Mouse (Mus musculus) C2C12 (cell line): Measurements from ENCODE around the gene Atat1. TPM values are rescaled to one million over a fixed set of nuclear protein-coding genes. Genes with fewer than 3 reads are reported as not detected.
"Not testable (repeated sequence)": the region's sequence is repeated elsewhere in the genome, so short reads cannot be mapped to it uniquely, and the experiment has no call there.

ENCODE experiments used
- H3K27me3 ChIP-seq: one replicate; pipeline ENCODE4 v1.6.1; 2011; ENCODE audit not compliant: control insufficient read depth, insufficient read depth, insufficient read length
- H3K36me3 ChIP-seq: one replicate; pipeline ENCODE4 v1.6.1; 2011; ENCODE audit not compliant: control insufficient read depth, insufficient read depth
- H3K4me3 ChIP-seq: one replicate; pipeline ENCODE4 v1.5.1; 2011; ENCODE audit warnings: mild to moderate bottlenecking, control low read depth; ENCODE audit not compliant: poor library complexity, insufficient read depth, severe bottlenecking
- H3K79me2 ChIP-seq: one replicate; pipeline ENCODE4 v1.6.1; 2011; ENCODE audit not compliant: control insufficient read depth, insufficient read depth
- H3K79me3 ChIP-seq: one replicate; pipeline ENCODE4 v1.6.1; 2011; ENCODE audit warnings: low read depth, control low read depth
- H3ac ChIP-seq: one replicate; pipeline ENCODE3; 2011; ENCODE audit warnings: low read depth; ENCODE audit not compliant: control insufficient read depth, insufficient read length
- CEBPB ChIP-seq: IDR thresholded peaks from one replicate; pipeline ENCODE4 v1.6.1; 2011; ENCODE audit warnings: low read depth, mild to moderate bottlenecking, control low read depth, moderate library complexity
- CTCF ChIP-seq: IDR thresholded peaks from one replicate; pipeline ENCODE4 v1.5.1; 2011; ENCODE audit not compliant: control insufficient read depth, insufficient read depth, insufficient read length
- FOSL1 ChIP-seq: IDR thresholded peaks from one replicate; pipeline ENCODE4 v1.8.0; 2011; ENCODE audit warnings: mild to moderate bottlenecking, low read length; ENCODE audit not compliant: poor library complexity, insufficient read depth, severe bottlenecking
- MAX ChIP-seq: IDR thresholded peaks from one replicate; pipeline ENCODE4 v1.6.1; 2011; ENCODE audit warnings: mild to moderate bottlenecking, control low read depth
- MYOD1 ChIP-seq: IDR thresholded peaks from one replicate; pipeline ENCODE4 v1.6.1; 2011; ENCODE audit warnings: low read depth; ENCODE audit not compliant: control insufficient read depth, insufficient read length
- MYOG ChIP-seq: IDR thresholded peaks from one replicate; pipeline ENCODE4 v1.6.1; 2011; ENCODE audit not compliant: control insufficient read depth, insufficient read length; ENCODE audit errors: extremely low read depth
- USF1 ChIP-seq: IDR thresholded peaks from one replicate; pipeline ENCODE4 v1.6.1; 2011; ENCODE audit warnings: low read depth, mild to moderate bottlenecking, control low read depth, moderate library complexity
- long read RNA-seq, 2 experiments: library from polyadenylated mRNA; unstranded; transcript quantifications; one replicate each; pipeline ENCODE4 v2.0.0; 2019 to 2020
- polyA plus RNA-seq: library from polyadenylated mRNA; unstranded; fragments of >200 nt; fragmentation: generic; extraction: Trizol; gene quantifications from one replicate; pipeline ENCODE4 v1.2.1, GENCODE M21; 2012; ENCODE audit warnings: missing spikeins

The Atat1 gene
- polyA plus RNA-seq: 13.1 TPM
- long read RNA-seq, experiment 1, transcript Atat1-201 (10 exons, 1,930 nt): major isoform, 6 of 25 reads
- long read RNA-seq, experiment 1, transcript Atat1-212 (11 exons, 2,034 nt): major isoform, 6 of 25 reads
- long read RNA-seq, experiment 1, partial matches to known transcripts: 2 of 25 reads
- long read RNA-seq, experiment 1, other reads (novel, unspliced or antisense): 6 of 25 reads
- long read RNA-seq, experiment 2, partial matches to known transcripts: 2 of 14 reads
- long read RNA-seq, experiment 2, other reads (novel, unspliced or antisense): 5 of 14 reads

GRCm38 (mm10) chr17:35909919-35910369 is at the start of gene Atat1:
Gene Atat1, minus strand, starts transcription at chr17:35910075.
- Histone ChIP-seq H3ac (peak within 1 kb of the TSS; percentile 64), H3K79me3 (peaks cover 24% of the 10 kb centered on the region), H3K27me3 (no peaks in the 10 kb centered on the region), H3K79me2 (peaks cover 57% of the 10 kb centered on the region), H3K4me3 (peak within 1 kb of the TSS; percentile 48), H3K36me3 (peaks cover 48% of the 10 kb centered on the region)
- TF ChIP-seq CTCF (no peak), MYOG (no peak), CEBPB (no peak), MAX (no peak), USF1 (no peak), FOSL1 (no peak), MYOD1 (no peak)

GRCm38 (mm10) chr17:35958533-35959223 is 48.8 kb upstream of the Atat1 start:
- Histone ChIP-seq H3K36me3 (peaks cover 86% of the 10 kb centered on the region), H3K79me3 (no peaks in the 10 kb centered on the region), H3K27me3 (no peaks in the 10 kb centered on the region), H3K4me3 (no peak overlapping the region), H3K79me2 (no peaks in the 10 kb centered on the region), H3ac (no peak overlapping the region)
- TF ChIP-seq CTCF (no peak), MYOD1 (no peak), MAX (no peak), MYOG (no peak), FOSL1 (no peak), USF1 (no peak), CEBPB (no peak)

- TF ChIP-seq MYOG (no peak), MYOD1 (no peak), USF1 (no peak), CTCF (no peak), CEBPB (no peak), FOSL1 (no peak), MAX (no peak)
- no peak overlapping the region for H3K4me3 ChIP-seq
- H3K27me3 ChIP-seq: no peaks in the 10 kb centered on the region
- H3ac ChIP-seq: no peak overlapping the region
- H3K36me3 ChIP-seq: peaks cover 47% of the 10 kb centered on the region
- no peaks in the 10 kb centered on the region for H3K79me2 ChIP-seq
- H3K79me3 ChIP-seq: no peaks in the 10 kb centered on the region
Observed at GRCm38 (mm10) chr17:35954665-35955064, 44.8 kb upstream of the Atat1 start.

GRCm38 (mm10) chr17:35952559-35952958 is 42.7 kb upstream of the Atat1 start:
- not testable (repeated sequence) for H3K4me3 ChIP-seq, H3K27me3 ChIP-seq, H3K79me2 ChIP-seq, H3ac ChIP-seq, H3K79me3 ChIP-seq
- peaks cover 27% of the 10 kb centered on the region for H3K36me3 ChIP-seq

- H3K4me3 ChIP-seq, H3K79me2 ChIP-seq, H3K79me3 ChIP-seq, H3K27me3 ChIP-seq, H3ac ChIP-seq: not testable (repeated sequence)
- H3K36me3 ChIP-seq: peaks cover 11% of the 10 kb centered on the region
Observed at GRCm38 (mm10) chr17:35950946-35951345, 41.1 kb upstream of the Atat1 start.

GRCm38 (mm10) chr17:35939941-35940340 is 30.1 kb upstream of the Atat1 start:
- no peaks in the 10 kb centered on the region for H3K27me3 ChIP-seq
- no peaks in the 10 kb centered on the region for H3K79me3 ChIP-seq
- TF ChIP-seq MYOD1 (no peak), CTCF (no peak), USF1 (no peak), MAX (no peak), CEBPB (no peak)
- H3K4me3 ChIP-seq: no peak overlapping the region
- H3K79me2 ChIP-seq: no peaks in the 10 kb centered on the region
- no peak overlapping the region for H3ac ChIP-seq
- no peaks in the 10 kb centered on the region for H3K36me3 ChIP-seq
